Mouse (Mus musculus): ENCODE measurements around the gene Nip7. TPM values are rescaled to one million over a fixed set of nuclear protein-coding genes. Genes with fewer than 3 reads are reported as not detected.
A peak's percentile ranks its signal among the peaks of the same experiment; 100 is the strongest.
"Not testable (repeated sequence)": the region's sequence is repeated elsewhere in the genome, so short reads cannot be mapped to it uniquely, and the experiment has no call there.

Nip7 gene
- total RNA-seq, 1 experiment from 2014 or later: 16.4 TPM

DNA sequence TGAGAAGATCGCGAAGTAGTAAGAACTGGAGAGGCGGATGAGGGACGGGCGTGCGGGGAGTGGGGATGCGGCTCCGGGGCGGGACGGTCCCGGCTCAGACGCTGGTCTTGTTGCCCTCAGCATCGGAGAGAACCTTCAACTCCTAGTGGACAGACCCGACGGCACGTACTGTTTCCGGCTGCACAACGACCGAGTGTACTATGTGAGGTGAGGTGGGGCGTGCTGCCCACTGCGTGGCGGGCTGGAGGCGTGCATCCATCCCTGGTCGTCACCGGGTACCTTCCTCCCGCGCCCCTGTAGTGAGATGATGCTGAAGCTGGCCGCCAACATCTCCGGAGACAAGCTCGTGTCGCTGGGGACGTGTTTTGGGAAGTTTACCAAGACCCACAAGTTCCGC is 294 bp downstream of the Nip7 start:
- no peak; the same call in 1 of the 2 replicates for ATAC-seq (ENCODE audit: extremely low read depth, insufficient number of reproducible peaks, low FRiP score, poor library complexity, severe bottlenecking)

- ATAC-seq (ENCODE audit: extremely low read depth, insufficient number of reproducible peaks, low FRiP score, poor library complexity, severe bottlenecking): peak; percentile 64; the same call in 1 of the 2 replicates
Measured at GRCm38 (mm10) chr8:107062613-107063012, 5.9 kb downstream of the Nip7 start.

- no peak for ATAC-seq (ENCODE audit: extremely low read depth, insufficient number of reproducible peaks, low FRiP score, poor library complexity, severe bottlenecking)
Measured at GRCm38 (mm10) chr8:107065511-107066496, 9.1 kb downstream of the Nip7 start, which contains the start of gene Tmed6. Gene Tmed6 (minus strand): TSS chr8:107065644.

DNA sequence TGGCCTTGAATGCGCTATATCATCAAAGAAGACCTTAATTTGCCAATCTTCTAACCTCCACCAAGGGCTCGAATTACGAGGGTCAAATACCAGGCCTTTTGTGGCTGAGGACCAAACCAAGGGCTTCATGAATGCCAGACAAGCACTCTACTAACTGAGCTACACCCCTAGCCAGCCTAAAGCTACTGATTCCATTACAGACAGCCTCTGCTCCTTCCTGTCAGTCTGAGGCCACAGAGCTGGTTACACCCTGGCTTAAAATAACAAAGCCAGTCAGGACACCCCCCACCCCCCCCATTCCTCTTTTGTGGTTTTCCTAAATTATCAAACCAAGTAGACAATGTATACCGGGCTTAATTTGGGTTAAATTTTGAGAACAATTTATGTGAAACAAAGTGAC is 17.0 kb downstream of the Nip7 start:
- ATAC-seq (ENCODE audit: extremely low read depth, insufficient number of reproducible peaks, low FRiP score, poor library complexity, severe bottlenecking): no peak

- ATAC-seq (ENCODE audit: extremely low read depth, insufficient number of reproducible peaks, low FRiP score, poor library complexity, severe bottlenecking): no peak
Measured at GRCm38 (mm10) chr8:107074128-107074527, 17.5 kb downstream of the Nip7 start.

DNA sequence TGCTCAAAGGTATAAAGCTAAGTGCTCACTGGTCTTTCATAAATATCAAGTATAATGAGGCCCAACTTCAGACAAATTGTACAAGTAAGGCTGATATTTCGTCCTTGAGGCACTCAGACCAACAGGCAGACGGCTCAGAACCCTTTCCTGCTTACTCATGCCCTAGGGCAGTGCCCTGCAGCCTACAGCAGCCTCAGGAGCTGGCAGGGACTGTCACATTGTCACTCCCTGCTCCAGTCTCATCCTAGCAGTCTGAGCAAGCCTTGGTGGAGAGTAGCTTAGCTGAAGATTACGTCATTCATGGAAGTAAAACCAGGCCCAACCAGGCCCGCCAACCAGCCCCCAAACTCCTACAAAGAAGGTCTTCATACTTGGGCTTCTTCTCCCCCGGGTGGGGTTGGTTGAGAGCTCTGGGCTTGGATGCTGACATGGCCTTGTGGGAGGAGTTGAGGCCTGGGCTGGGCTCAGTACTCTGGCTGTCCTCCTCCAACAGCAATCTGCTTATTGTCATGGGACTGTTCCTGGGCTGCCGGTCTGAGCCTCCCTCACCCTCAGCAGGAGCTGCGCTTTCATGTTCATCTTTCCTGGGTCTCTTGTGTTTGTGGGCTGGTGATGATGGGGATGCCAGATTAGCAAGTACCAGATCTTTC is 19.7 kb downstream of the Nip7 start:
- no peak for ATAC-seq (ENCODE audit: extremely low read depth, insufficient number of reproducible peaks, low FRiP score, poor library complexity, severe bottlenecking)

DNA sequence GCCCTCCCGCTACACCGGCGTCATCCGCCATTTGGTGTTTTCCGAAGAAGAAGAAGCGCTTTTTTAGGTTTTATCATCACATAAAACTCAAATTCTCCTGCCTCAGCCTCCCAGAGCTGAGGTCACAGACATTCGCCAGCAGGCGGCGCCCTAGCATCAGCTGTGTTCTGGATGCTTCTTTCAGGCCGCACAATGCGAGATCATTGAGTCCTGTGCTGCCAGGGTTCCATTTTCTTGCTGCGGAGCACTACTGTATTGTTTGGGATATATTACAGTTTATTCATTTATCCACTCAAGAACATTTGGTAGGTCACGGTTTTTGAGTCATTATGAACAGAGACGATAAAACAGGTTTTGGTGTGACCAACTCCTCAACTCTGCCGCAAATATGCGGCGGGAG is 28.7 kb downstream of the Nip7 start:
- ATAC-seq (ENCODE audit: extremely low read depth, insufficient number of reproducible peaks, low FRiP score, poor library complexity, severe bottlenecking): no peak

- no peak for ATAC-seq (ENCODE audit: extremely low read depth, insufficient number of reproducible peaks, low FRiP score, poor library complexity, severe bottlenecking)
Measured at GRCm38 (mm10) chr8:107086018-107086417, 29.3 kb downstream of the Nip7 start.

- ATAC-seq (ENCODE audit: extremely low read depth, insufficient number of reproducible peaks, low FRiP score, poor library complexity, severe bottlenecking): no peak
Measured at GRCm38 (mm10) chr8:107088526-107089063, 31.9 kb downstream of the Nip7 start.

DNA sequence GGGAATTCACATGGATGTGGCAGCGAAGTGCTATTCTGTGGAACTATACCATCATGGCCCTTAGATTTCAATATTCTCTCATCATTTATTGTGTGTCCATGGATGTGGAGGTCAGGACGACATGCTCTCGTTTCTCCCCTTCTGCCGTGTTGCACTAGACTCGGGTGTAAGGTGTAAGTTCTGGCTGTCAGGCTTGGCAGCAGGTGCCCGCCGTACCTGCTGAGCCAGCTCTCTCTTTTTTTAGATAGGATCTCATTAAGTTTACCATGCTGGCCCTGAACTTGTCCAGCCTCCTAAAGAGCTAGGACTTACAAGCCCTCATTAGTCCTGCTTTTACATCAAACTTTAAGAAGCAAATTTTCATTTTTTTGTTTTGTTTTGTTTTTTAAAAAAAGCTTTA is 33.9 kb downstream of the Nip7 start:
- no peak for ATAC-seq (ENCODE audit: extremely low read depth, insufficient number of reproducible peaks, low FRiP score, poor library complexity, severe bottlenecking)

- peak; percentile 7; the same call in 1 of the 2 replicates for ATAC-seq (ENCODE audit: extremely low read depth, insufficient number of reproducible peaks, low FRiP score, poor library complexity, severe bottlenecking)
Measured at GRCm38 (mm10) chr8:107095717-107096365, 39.2 kb downstream of the Nip7 start.

DNA sequence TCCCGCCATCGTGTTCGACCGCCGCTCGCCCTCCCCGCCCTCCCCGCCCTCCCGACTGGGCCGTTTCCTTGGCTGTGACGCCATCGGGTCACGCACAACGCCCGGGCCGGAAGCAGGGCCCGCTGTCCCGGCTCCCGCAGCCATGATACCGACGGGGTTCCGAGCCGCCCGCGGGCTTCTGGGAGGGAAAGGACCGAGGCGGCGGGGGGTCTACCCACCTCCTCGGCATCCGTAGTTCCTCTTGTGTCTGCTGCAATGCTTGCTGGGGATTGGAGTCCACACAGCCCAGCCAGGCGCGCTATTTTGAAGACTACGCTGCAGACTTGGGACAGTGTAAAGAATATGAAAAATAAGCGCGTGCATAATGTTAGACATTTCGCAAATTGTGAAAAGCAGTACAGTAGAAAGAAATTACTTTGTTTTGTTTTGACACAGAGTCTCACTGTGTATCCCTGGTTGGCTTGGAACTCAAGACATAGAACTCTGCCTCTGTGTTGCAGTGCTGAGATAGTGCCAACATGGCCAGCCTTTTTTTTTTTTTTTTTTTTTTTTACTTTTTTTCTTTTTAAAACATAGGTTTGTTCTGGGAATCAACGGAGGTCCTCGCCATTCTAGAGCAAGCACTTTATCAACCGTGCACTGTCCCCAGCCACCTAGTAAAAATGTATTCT is 39.8 kb downstream of the Nip7 start, which contains the start of gene Terf2:
Terf2 (minus strand) TSS at position 182 of the 671 bp plus-strand sequence.
- ATAC-seq (ENCODE audit: extremely low read depth, insufficient number of reproducible peaks, low FRiP score, poor library complexity, severe bottlenecking): peak; percentile 95

- ATAC-seq (ENCODE audit: extremely low read depth, insufficient number of reproducible peaks, low FRiP score, poor library complexity, severe bottlenecking): no peak
Measured at GRCm38 (mm10) chr8:107100635-107101034, 44.0 kb downstream of the Nip7 start.

- ATAC-seq (ENCODE audit: extremely low read depth, insufficient number of reproducible peaks, low FRiP score, poor library complexity, severe bottlenecking): peak; percentile 56; the same call in 1 of the 2 replicates
Measured at GRCm38 (mm10) chr8:107104547-107104946, 47.9 kb downstream of the Nip7 start.

- not testable (repeated sequence) for ATAC-seq (ENCODE audit: extremely low read depth, insufficient number of reproducible peaks, low FRiP score, poor library complexity, severe bottlenecking)
Measured at GRCm38 (mm10) chr8:107108089-107108488, 51.4 kb downstream of the Nip7 start.

- no peak for ATAC-seq (ENCODE audit: extremely low read depth, insufficient number of reproducible peaks, low FRiP score, poor library complexity, severe bottlenecking)
Measured at GRCm38 (mm10) chr8:107108978-107109720, 52.5 kb downstream of the Nip7 start.

- ATAC-seq (ENCODE audit: extremely low read depth, insufficient number of reproducible peaks, low FRiP score, poor library complexity, severe bottlenecking): no peak
Measured at GRCm38 (mm10) chr8:107109816-107110435, 53.2 kb downstream of the Nip7 start.
